Mouse (Mus musculus): Measurements from ENCODE around the gene Fam117a. TPM values are rescaled to one million over a fixed set of nuclear protein-coding genes. Genes with fewer than 3 reads are reported as not detected.

Gene Fam117a
- polyA plus RNA-seq (2015; fragmentation: Nextera tagmentation; extraction: Ambion mirVana) = 3.0 and 3.1 TPM in 2 replicates

- Histone ChIP-seq H3K27ac (ENCODE audit: low read depth, low read length) (peak within 1 kb of the TSS; percentile 54; the same call in 1 of the 2 replicates), H3K9ac (ENCODE audit: low read depth, low read length) (peak within 1 kb of the TSS; percentile 79), H3K4me1 (ENCODE audit: control insufficient read depth, insufficient read depth, low read depth, low read length) (peaks cover 12% of the 10 kb centered on the region), H3K27me3 (replicated peaks; ENCODE audit: control insufficient read depth, insufficient read depth, low read length) (no peaks in the 10 kb centered on the region; the same call in 1 of the 2 replicates), H3K4me2 (ENCODE audit: low read length) (peak within 1 kb of the TSS; percentile 99), H3K9me3 (ENCODE audit: control insufficient read depth, low read length) (no peaks in the 10 kb centered on the region), H3K36me3 (ENCODE audit: control insufficient read depth, insufficient read depth, low read length) (no peaks in the 10 kb centered on the region), H3K4me3 (ENCODE audit: low read length) (peak within 1 kb of the TSS; percentile 89)
- ATAC-seq = peak; percentile 99
- WGBS = 0% methylated on average over 11 of the region's 27 CpGs
Observed at GRCm38 (mm10) chr11:95336568-95337128, at the start of gene Fam117a. Gene Fam117a, plus strand, starts transcription at chr11:95337018.

GRCm38 (mm10) chr11:95291998-95292397 lies 44.8 kb upstream of the Fam117a start:
- Histone ChIP-seq H3K9ac (ENCODE audit: low read depth, low read length) (no peak overlapping the region), H3K4me2 (ENCODE audit: low read length) (no peak overlapping the region), H3K27ac (ENCODE audit: low read depth, low read length) (no peak overlapping the region), H3K36me3 (ENCODE audit: control insufficient read depth, insufficient read depth, low read length) (peaks cover 26% of the 10 kb centered on the region), H3K9me3 (ENCODE audit: control insufficient read depth, low read length) (no peaks in the 10 kb centered on the region), H3K4me1 (ENCODE audit: control insufficient read depth, insufficient read depth, low read depth, low read length) (no peaks in the 10 kb centered on the region), H3K4me3 (ENCODE audit: low read length) (no peak overlapping the region), H3K27me3 (replicated peaks; ENCODE audit: control insufficient read depth, insufficient read depth, low read length) (no peaks in the 10 kb centered on the region)
- 87% methylated on average over 4 of the region's 4 CpGs for WGBS
- ATAC-seq = no peak

- H3K4me1 ChIP-seq (ENCODE audit: control insufficient read depth, insufficient read depth, low read depth, low read length) = no peaks in the 10 kb centered on the region
- WGBS = 91% methylated on average over 8 of the region's 8 CpGs
- H3K36me3 ChIP-seq (ENCODE audit: control insufficient read depth, insufficient read depth, low read length) = peaks cover 19% of the 10 kb centered on the region
- no peak overlapping the region for H3K27ac ChIP-seq (ENCODE audit: low read depth, low read length)
- H3K9ac ChIP-seq (ENCODE audit: low read depth, low read length) = no peak overlapping the region
- no peak overlapping the region for H3K4me2 ChIP-seq (ENCODE audit: low read length)
- no peaks in the 10 kb centered on the region for H3K27me3 ChIP-seq (replicated peaks; ENCODE audit: control insufficient read depth, insufficient read depth, low read length)
- no peaks in the 10 kb centered on the region for H3K9me3 ChIP-seq (ENCODE audit: control insufficient read depth, low read length)
- no peak overlapping the region for H3K4me3 ChIP-seq (ENCODE audit: low read length)
- no peak for ATAC-seq
Observed at GRCm38 (mm10) chr11:95293017-95293624, 43.7 kb upstream of the Fam117a start.

- Histone ChIP-seq H3K36me3 (ENCODE audit: control insufficient read depth, insufficient read depth, low read length) (peaks cover 18% of the 10 kb centered on the region), H3K27ac (ENCODE audit: low read depth, low read length) (no peak overlapping the region), H3K4me1 (ENCODE audit: control insufficient read depth, insufficient read depth, low read depth, low read length) (no peaks in the 10 kb centered on the region), H3K9ac (ENCODE audit: low read depth, low read length) (no peak overlapping the region), H3K9me3 (ENCODE audit: control insufficient read depth, low read length) (no peaks in the 10 kb centered on the region), H3K4me2 (ENCODE audit: low read length) (no peak overlapping the region), H3K4me3 (ENCODE audit: low read length) (no peak overlapping the region), H3K27me3 (replicated peaks; ENCODE audit: control insufficient read depth, insufficient read depth, low read length) (no peaks in the 10 kb centered on the region)
- WGBS = 94% methylated on average over 13 of the region's 13 CpGs
- no peak for ATAC-seq
Observed at GRCm38 (mm10) chr11:95295736-95296135, 41.1 kb upstream of the Fam117a start.

- Histone ChIP-seq H3K27me3 (replicated peaks; ENCODE audit: control insufficient read depth, insufficient read depth, low read length) (no peaks in the 10 kb centered on the region), H3K4me2 (ENCODE audit: low read length) (no peak overlapping the region), H3K36me3 (ENCODE audit: control insufficient read depth, insufficient read depth, low read length) (peaks cover 26% of the 10 kb centered on the region), H3K9me3 (ENCODE audit: control insufficient read depth, low read length) (no peaks in the 10 kb centered on the region), H3K4me3 (ENCODE audit: low read length) (no peak overlapping the region), H3K27ac (ENCODE audit: low read depth, low read length) (no peak overlapping the region), H3K9ac (ENCODE audit: low read depth, low read length) (no peak overlapping the region), H3K4me1 (ENCODE audit: control insufficient read depth, insufficient read depth, low read depth, low read length) (no peaks in the 10 kb centered on the region)
- no peak for ATAC-seq
- WGBS = 24% methylated on average over 2 of the region's 2 CpGs
Observed at GRCm38 (mm10) chr11:95298146-95298545, 38.7 kb upstream of the Fam117a start.

DNA sequence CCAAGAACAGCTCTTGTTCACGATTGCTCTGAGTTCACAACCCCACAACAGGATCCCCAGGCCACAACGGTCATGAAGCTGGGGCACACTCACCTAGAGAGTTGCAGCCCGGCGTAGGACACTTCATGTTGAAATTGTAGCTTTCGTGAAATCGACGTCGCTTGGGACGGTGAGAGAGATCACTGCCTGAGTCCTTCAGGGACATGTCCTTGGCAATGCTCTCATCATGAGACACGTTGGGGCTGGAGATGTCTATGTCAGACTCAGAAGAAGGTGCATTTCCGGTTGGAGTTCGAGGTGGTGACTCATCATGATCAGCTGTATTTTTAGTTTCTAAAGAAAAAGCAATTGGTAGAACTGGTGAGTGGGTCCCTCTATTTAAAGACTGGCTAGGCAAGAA lies 36.9 kb upstream of the Fam117a start:
- Histone ChIP-seq H3K4me3 (ENCODE audit: low read length) (no peak overlapping the region), H3K9me3 (ENCODE audit: control insufficient read depth, low read length) (no peaks in the 10 kb centered on the region), H3K9ac (ENCODE audit: low read depth, low read length) (no peak overlapping the region), H3K4me2 (ENCODE audit: low read length) (no peak overlapping the region), H3K27ac (ENCODE audit: low read depth, low read length) (no peak overlapping the region), H3K36me3 (ENCODE audit: control insufficient read depth, insufficient read depth, low read length) (peaks cover 23% of the 10 kb centered on the region), H3K27me3 (replicated peaks; ENCODE audit: control insufficient read depth, insufficient read depth, low read length) (no peaks in the 10 kb centered on the region), H3K4me1 (ENCODE audit: control insufficient read depth, insufficient read depth, low read depth, low read length) (no peaks in the 10 kb centered on the region)
- ATAC-seq = no peak
- WGBS = 94% methylated on average over 12 of the region's 12 CpGs

DNA sequence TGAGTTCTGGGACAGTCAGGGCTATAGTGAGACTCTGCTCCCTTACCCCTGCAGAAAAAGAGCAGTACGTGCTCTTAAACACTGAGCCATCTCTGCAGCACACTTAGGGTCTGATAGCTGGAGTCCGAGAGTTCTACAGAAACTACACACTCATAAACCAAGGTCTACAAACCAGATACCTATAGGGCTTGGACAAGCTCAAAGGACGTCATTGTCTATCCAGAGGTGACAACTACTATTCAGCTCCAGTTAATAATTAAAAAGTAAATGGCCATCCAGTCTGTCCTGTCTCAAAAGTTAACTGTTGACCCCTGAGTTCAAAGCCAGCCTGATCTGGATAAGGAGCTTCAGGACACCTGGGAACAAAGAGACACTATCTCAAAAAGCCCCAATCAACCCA lies 35.0 kb upstream of the Fam117a start:
- H3K36me3 ChIP-seq (ENCODE audit: control insufficient read depth, insufficient read depth, low read length) = peaks cover 23% of the 10 kb centered on the region
- H3K9me3 ChIP-seq (ENCODE audit: control insufficient read depth, low read length) = no peaks in the 10 kb centered on the region
- H3K4me1 ChIP-seq (ENCODE audit: control insufficient read depth, insufficient read depth, low read depth, low read length) = no peaks in the 10 kb centered on the region
- no peak for ATAC-seq
- no peak overlapping the region for H3K9ac ChIP-seq (ENCODE audit: low read depth, low read length)
- no peaks in the 10 kb centered on the region for H3K27me3 ChIP-seq (replicated peaks; ENCODE audit: control insufficient read depth, insufficient read depth, low read length)
- H3K4me3 ChIP-seq (ENCODE audit: low read length) = no peak overlapping the region
- no peak overlapping the region for H3K4me2 ChIP-seq (ENCODE audit: low read length)
- WGBS = 87% methylated on average over 3 of the region's 3 CpGs
- H3K27ac ChIP-seq (ENCODE audit: low read depth, low read length) = no peak overlapping the region

GRCm38 (mm10) chr11:95305600-95305999 lies 31.2 kb upstream of the Fam117a start:
- H3K9me3 ChIP-seq (ENCODE audit: control insufficient read depth, low read length) = no peaks in the 10 kb centered on the region
- H3K4me3 ChIP-seq (ENCODE audit: low read length) = no peak overlapping the region
- H3K9ac ChIP-seq (ENCODE audit: low read depth, low read length) = no peak overlapping the region
- WGBS = 89% methylated on average over 7 of the region's 7 CpGs
- no peak overlapping the region for H3K27ac ChIP-seq (ENCODE audit: low read depth, low read length)
- peaks cover 13% of the 10 kb centered on the region; the same call in 1 of the 2 replicates for H3K36me3 ChIP-seq (ENCODE audit: control insufficient read depth, insufficient read depth, low read length)
- H3K4me1 ChIP-seq (ENCODE audit: control insufficient read depth, insufficient read depth, low read depth, low read length) = peaks cover 13% of the 10 kb centered on the region
- H3K4me2 ChIP-seq (ENCODE audit: low read length) = no peak overlapping the region
- no peak for ATAC-seq
- no peaks in the 10 kb centered on the region for H3K27me3 ChIP-seq (replicated peaks; ENCODE audit: control insufficient read depth, insufficient read depth, low read length)

DNA sequence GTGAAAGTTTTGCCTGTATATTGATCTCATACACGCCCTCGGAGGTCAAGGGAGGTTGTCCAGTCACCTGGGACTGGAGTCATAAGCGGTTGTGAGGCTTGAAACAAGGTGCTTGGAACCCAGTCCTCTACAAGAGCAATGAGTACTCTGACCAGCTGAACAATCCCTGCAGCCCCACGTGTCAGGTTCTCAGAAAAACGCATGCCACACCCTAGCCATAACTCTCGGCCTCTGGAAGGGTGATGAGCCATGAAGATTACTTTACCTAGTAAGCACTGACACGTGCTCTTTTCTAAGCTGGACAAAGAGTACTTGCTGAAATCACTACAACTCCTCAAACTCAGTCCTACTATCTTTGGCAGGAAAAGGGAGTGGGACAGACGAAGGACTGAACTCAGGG lies 29.3 kb upstream of the Fam117a start:
- H3K27ac ChIP-seq (ENCODE audit: low read depth, low read length) = no peak overlapping the region
- 87% methylated on average over 8 of the region's 8 CpGs for WGBS

More for the DNA sequence above, 29.3 kb upstream of the Fam117a start:
- H3K27me3 ChIP-seq (replicated peaks; ENCODE audit: control insufficient read depth, insufficient read depth, low read length) = no peaks in the 10 kb centered on the region
- no peaks in the 10 kb centered on the region for H3K9me3 ChIP-seq (ENCODE audit: control insufficient read depth, low read length)
- no peak overlapping the region for H3K9ac ChIP-seq (ENCODE audit: low read depth, low read length)
- H3K4me1 ChIP-seq (ENCODE audit: control insufficient read depth, insufficient read depth, low read depth, low read length) = peaks cover 22% of the 10 kb centered on the region
- no peak overlapping the region for H3K4me3 ChIP-seq (ENCODE audit: low read length)
- H3K4me2 ChIP-seq (ENCODE audit: low read length) = no peak overlapping the region
- H3K36me3 ChIP-seq (ENCODE audit: control insufficient read depth, insufficient read depth, low read length) = peaks cover 3% of the 10 kb centered on the region; the same call in 1 of the 2 replicates
- no peak for ATAC-seq
